Mouse (Mus musculus) heart, embryonic 15.5 days (tissue): ENCODE measurements around the gene Egfl7. TPM values are rescaled to one million over a fixed set of nuclear protein-coding genes. Genes with fewer than 3 reads are reported as not detected.

Source experiments
- ATAC-seq: fragments of 200-750 bp; cut with Nextera tagmentation; replicated peaks from 2 replicates; pipeline ENCODE4 v1.8.0; 2017; ENCODE audit warnings: low read depth, moderate TSS enrichment; ENCODE audit not compliant: insufficient number of reproducible peaks, insufficient read depth, low FRiP score
- H3K27ac ChIP-seq: fragments of 300-500 bp; sonication (generic); 2 replicates; pipeline ENCODE4 v1.5.1; 2015; ENCODE audit warnings: mild to moderate bottlenecking, inconsistent platforms
- H3K27me3 ChIP-seq: fragments of 300-500 bp; sonication (generic); 2 replicates; pipeline ENCODE4 v1.6.1; 2015; ENCODE audit warnings: inconsistent platforms
- H3K36me3 ChIP-seq: fragments of 300-500 bp; sonication (generic); 2 replicates; pipeline ENCODE4 v1.6.1; 2015; ENCODE audit warnings: mild to moderate bottlenecking, inconsistent platforms
- H3K4me1 ChIP-seq: fragments of 300-500 bp; sonication (generic); replicated peaks from 2 replicates; pipeline ENCODE4 v1.6.1; 2015; ENCODE audit warnings: inconsistent platforms
- H3K4me2 ChIP-seq: fragments of 300-500 bp; sonication (generic); 2 replicates; pipeline ENCODE4 v1.6.1; 2015; ENCODE audit warnings: inconsistent platforms, mild to moderate bottlenecking, moderate library complexity
- H3K4me3 ChIP-seq: fragments of 300-500 bp; sonication (generic); 2 replicates; pipeline ENCODE4 v1.5.1; 2015; ENCODE audit warnings: mild to moderate bottlenecking, inconsistent platforms
- H3K9ac ChIP-seq: fragments of 300-500 bp; sonication (generic); 2 replicates; pipeline ENCODE4 v1.6.1; 2015; ENCODE audit warnings: mild to moderate bottlenecking, inconsistent platforms
- H3K9me3 ChIP-seq: fragments of 300-500 bp; sonication (generic); replicated peaks from 2 replicates; pipeline ENCODE4 v1.6.1; 2016; ENCODE audit warnings: inconsistent platforms
- WGBS: fragments of 180-500 bp; shearing (Covaris S2); methylation state at CpG from one replicate; pipeline ENCODE4 v1.1.7; 2015; ENCODE audit warnings: mixed read lengths; 5-methylcytosine and 5-hydroxymethylcytosine counted together
- polyA plus RNA-seq: library from polyadenylated mRNA; unstranded; fragments of >200 nt; fragmentation: Nextera tagmentation; extraction: Ambion mirVana; gene quantifications from 2 replicates; pipeline ENCODE4 v1.2.1, GENCODE M21; 2015

The Egfl7 gene
- polyA plus RNA-seq, 1 experiment from 2014 or later: 159 TPM

DNA sequence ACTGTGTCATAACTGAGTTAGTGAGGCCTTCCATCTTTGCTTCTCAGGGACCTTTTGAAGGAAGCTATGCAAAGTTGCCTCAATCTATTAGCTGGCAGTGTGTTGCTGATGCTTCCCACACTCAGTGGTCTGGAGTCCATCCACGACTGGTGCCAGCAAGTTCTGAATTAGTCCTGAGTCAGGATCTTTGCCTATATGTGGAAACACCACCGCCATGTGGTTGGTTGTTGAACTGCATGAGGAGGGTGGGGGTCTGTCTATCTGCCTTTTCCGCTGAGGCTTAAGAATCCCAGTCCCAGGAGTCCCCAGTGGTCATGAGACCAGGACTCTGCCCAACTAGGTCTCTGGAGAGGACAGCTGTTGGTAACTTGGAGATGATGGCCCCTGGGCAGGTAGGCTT, 9.8 kb upstream of the Egfl7 start:
- 14% methylated on average over 3 of the region's 3 CpGs for WGBS
- Histone ChIP-seq H3K9me3 (no peaks in the 10 kb centered on the region), H3K4me3 (no peak overlapping the region), H3K27ac (peak overlapping the region; percentile 86), H3K27me3 (no peaks in the 10 kb centered on the region), H3K4me1 (peaks cover 50% of the 10 kb centered on the region), H3K36me3 (no peaks in the 10 kb centered on the region), H3K4me2 (no peak overlapping the region), H3K9ac (no peak overlapping the region)
- no peak for ATAC-seq

DNA sequence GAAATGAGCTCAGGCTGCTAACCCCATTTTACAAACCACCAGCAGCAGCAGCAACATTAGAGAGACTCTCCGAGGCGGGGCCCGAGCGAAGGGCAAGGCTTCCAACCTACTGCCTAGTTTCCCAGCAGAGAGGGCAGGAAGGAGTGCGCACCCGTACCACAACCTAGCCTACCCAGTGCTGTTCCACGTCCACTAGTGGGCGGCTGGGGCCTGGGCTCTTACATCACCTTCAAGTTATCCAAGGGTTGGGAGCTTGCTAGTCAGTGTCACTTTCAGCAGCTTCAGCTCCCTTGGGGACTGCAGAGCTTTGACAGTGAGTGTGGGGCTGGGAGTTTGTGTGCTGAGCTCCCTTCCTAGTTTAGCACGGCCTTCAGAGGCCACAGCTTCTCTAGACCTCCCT, 8.4 kb upstream of the Egfl7 start:
- H3K27me3 ChIP-seq: no peaks in the 10 kb centered on the region

DNA sequence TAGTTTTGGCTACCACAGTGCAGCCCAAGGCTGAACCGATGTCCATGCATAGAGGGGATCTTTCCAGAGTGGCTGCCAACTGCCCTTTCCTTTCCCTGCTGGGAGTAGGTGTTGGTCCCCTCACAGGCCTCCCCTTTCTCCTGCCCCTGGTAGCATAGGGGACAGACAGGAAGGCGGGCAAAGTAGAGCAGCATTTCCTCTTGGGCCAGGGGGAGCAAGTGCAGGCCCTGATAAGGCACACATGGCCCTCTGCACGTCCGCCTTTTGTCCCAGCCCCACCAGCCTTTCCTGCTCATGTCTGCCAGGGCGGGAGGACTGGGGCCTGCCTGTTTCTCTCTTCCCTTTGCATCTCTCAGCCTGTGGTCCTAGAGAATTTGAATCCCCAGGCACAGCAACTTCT, 8.0 kb upstream of the Egfl7 start:
- H3K27me3 ChIP-seq: no peaks in the 10 kb centered on the region
- H3K36me3 ChIP-seq: no peaks in the 10 kb centered on the region
- H3K4me3 ChIP-seq: no peak overlapping the region
- H3K27ac ChIP-seq: peak overlapping the region; percentile 86
- 33% methylated on average over 5 of the region's 5 CpGs for WGBS
- peaks cover 61% of the 10 kb centered on the region for H3K4me1 ChIP-seq
- H3K9me3 ChIP-seq: no peaks in the 10 kb centered on the region
- H3K9ac ChIP-seq: no peak overlapping the region
- ATAC-seq: peak; percentile 62
- peak overlapping the region; percentile 12 for H3K4me2 ChIP-seq

More for the DNA sequence above, 8.4 kb upstream of the Egfl7 start:
- H3K4me2 ChIP-seq: peak overlapping the region; percentile 12
- ATAC-seq: peak; percentile 25; the same call in 1 of the 2 replicates
- 54% methylated on average over 9 of the region's 9 CpGs for WGBS
- peak overlapping the region; percentile 86 for H3K27ac ChIP-seq
- H3K4me1 ChIP-seq: peaks cover 58% of the 10 kb centered on the region
- no peak overlapping the region for H3K4me3 ChIP-seq
- H3K9ac ChIP-seq: no peak overlapping the region
- H3K9me3 ChIP-seq: no peaks in the 10 kb centered on the region
- no peaks in the 10 kb centered on the region for H3K36me3 ChIP-seq

DNA sequence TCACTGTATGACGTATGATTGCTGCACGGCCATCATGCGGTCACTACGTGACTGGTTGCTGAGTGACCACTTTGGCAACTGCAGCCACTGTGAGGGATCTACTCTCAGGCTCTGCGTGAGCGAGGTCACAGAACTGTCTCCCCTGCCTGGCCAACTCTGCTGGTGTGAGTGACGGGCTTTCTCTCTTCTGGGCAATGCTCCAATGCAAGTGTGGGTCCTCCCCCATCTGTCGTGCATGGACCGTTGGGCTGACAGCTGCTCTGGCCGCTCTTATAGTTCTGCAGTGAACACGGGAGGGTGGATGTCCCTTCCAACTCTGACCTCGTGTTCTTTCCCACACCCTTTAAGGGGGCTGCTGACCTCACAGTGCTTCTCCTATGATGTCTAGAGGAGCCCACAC, 6.4 kb upstream of the Egfl7 start:
- H3K9me3 ChIP-seq: no peaks in the 10 kb centered on the region
- no peak overlapping the region for H3K9ac ChIP-seq
- WGBS: 20% methylated on average over 12 of the region's 12 CpGs
- peak; percentile 55 for ATAC-seq
- H3K4me3 ChIP-seq: no peak overlapping the region
- peak overlapping the region; percentile 86 for H3K27ac ChIP-seq
- H3K4me2 ChIP-seq: peak overlapping the region; percentile 47
- peaks cover 66% of the 10 kb centered on the region for H3K4me1 ChIP-seq
- no peaks in the 10 kb centered on the region for H3K27me3 ChIP-seq
- no peaks in the 10 kb centered on the region for H3K36me3 ChIP-seq

DNA sequence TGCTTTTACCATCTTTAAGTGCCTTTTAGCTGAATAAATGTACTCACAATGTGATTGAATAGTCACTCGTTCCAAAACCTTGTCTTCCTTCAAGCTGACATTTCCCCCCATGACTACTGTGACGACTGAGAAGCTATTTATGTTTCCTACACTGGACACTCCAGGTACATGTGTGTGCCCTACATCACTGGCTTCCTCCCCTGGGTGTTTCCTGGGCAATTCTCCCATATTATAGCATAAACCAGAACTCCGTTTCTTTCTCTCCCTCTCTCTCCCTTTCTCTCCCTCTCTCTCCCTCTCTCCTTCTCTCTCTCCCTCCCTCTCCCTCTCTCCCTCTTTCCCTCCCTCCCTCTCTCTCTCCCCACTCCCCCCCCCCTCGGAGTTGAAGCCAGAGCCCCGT, 6.0 kb upstream of the Egfl7 start:
- no peak for ATAC-seq
- Histone ChIP-seq H3K27ac (peak overlapping the region; percentile 86), H3K9ac (no peak overlapping the region), H3K4me1 (peaks cover 66% of the 10 kb centered on the region), H3K36me3 (no peaks in the 10 kb centered on the region), H3K4me3 (no peak overlapping the region), H3K27me3 (no peaks in the 10 kb centered on the region), H3K4me2 (peak overlapping the region; percentile 47), H3K9me3 (no peaks in the 10 kb centered on the region)
- WGBS: 8% methylated on average over 5 of the region's 5 CpGs

DNA sequence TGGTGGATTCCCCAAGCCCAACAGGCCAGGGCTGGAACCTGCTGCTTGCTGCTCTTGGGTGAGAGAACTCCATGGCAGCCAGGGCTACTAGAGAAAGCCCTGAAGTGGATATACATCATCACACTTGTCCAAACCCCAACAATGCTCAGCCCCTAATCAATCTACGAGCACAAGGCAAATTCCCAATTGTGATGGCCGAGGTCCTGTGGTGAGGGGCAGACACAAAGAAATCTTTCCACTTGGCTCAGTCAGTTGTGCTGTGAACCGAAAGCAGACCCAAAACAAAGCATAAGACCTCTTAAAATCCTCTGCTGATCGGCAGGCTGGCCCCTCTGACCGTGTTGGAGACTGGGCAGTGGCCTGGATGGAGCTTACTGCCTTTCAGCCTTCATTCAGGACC, 5.0 kb upstream of the Egfl7 start:
- Histone ChIP-seq H3K27me3 (no peaks in the 10 kb centered on the region), H3K9me3 (no peaks in the 10 kb centered on the region), H3K36me3 (no peaks in the 10 kb centered on the region), H3K27ac (peak overlapping the region; percentile 86), H3K4me2 (no peak overlapping the region), H3K9ac (no peak overlapping the region), H3K4me3 (no peak overlapping the region), H3K4me1 (peaks cover 66% of the 10 kb centered on the region)
- ATAC-seq: no peak
- WGBS: 51% methylated on average over 5 of the region's 5 CpGs

DNA sequence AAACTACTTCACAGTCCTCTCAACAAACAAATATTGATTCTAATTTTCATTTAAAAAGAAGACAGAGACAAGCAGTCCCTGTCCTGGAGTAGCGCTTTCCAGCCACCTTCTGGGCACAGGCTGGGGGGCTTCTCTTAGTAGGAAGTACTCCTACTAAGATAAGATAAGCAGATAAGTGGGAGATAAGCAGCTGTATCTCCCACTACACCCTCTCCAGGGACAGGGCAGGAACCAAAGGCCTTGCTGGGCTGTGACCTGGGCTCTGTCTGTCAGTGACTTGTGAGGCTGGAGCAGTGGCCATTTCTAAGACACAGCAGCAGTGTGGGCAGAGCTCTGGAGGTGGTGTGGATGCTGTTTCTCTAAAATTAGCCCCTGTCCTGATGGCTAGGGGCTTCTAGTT, 4.4 kb upstream of the Egfl7 start:
- H3K4me1 ChIP-seq: peaks cover 67% of the 10 kb centered on the region
- H3K9ac ChIP-seq: no peak overlapping the region
- no peak overlapping the region for H3K4me3 ChIP-seq
- H3K27ac ChIP-seq: peak overlapping the region; percentile 78
- no peaks in the 10 kb centered on the region for H3K9me3 ChIP-seq
- 78% methylated on average over 1 of the region's 1 CpGs for WGBS
- H3K36me3 ChIP-seq: no peaks in the 10 kb centered on the region
- no peaks in the 10 kb centered on the region for H3K27me3 ChIP-seq
- ATAC-seq: no peak
- H3K4me2 ChIP-seq: 0 out of 2 replicates have a peak overlapping the region, but pooled peaks have one; percentile 11

DNA sequence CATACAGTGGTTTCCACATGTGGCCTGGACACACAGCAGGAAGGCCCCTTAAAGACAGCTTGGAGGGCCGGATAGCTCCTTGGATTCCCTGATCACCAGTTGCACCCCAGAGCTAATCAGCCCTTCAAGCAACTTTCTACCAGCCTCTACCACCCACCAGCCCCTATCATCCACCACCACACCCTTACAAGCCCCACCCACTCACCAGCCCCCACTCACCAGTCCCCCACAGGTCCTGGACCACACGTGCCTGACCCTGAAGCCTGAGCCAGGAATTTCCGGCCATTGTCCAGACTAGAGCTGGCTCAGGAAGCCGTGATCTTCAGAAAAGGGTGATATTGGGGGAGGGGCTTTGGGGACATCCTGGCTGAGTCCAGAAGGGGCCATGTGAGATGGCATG, 3.9 kb upstream of the Egfl7 start:
- H3K27ac ChIP-seq: peak overlapping the region; percentile 78
- no peaks in the 10 kb centered on the region for H3K36me3 ChIP-seq
- no peak overlapping the region for H3K4me3 ChIP-seq
- no peaks in the 10 kb centered on the region for H3K27me3 ChIP-seq
- H3K4me2 ChIP-seq: 0 out of 2 replicates have a peak overlapping the region, but pooled peaks have one; percentile 11
- H3K4me1 ChIP-seq: peaks cover 62% of the 10 kb centered on the region
- WGBS: 42% methylated on average over 4 of the region's 4 CpGs
- no peak overlapping the region for H3K9ac ChIP-seq
- no peaks in the 10 kb centered on the region for H3K9me3 ChIP-seq
- ATAC-seq: peak; percentile 15; the same call in 1 of the 2 replicates

DNA sequence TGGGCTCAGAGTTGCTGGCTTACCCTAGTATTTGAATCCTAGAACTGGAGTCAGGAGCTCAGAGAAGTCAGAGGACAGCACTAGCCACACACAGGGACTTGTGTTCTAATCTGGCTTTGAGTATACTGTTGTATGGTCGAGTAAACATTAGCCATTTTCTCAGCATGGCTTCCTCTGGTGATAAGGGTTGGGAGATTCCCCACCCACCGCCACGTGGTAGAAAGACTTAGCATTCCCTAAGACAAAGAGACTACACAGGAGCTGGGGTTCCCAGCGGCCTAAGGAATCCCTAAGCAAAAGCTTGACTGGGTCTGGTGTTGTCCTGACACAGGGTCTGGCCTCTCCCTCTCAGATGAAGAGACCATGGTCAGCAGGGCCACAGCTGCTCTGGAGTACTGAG, 3.4 kb upstream of the Egfl7 start:
- no peaks in the 10 kb centered on the region for H3K27me3 ChIP-seq
- peaks cover 59% of the 10 kb centered on the region for H3K4me1 ChIP-seq

DNA sequence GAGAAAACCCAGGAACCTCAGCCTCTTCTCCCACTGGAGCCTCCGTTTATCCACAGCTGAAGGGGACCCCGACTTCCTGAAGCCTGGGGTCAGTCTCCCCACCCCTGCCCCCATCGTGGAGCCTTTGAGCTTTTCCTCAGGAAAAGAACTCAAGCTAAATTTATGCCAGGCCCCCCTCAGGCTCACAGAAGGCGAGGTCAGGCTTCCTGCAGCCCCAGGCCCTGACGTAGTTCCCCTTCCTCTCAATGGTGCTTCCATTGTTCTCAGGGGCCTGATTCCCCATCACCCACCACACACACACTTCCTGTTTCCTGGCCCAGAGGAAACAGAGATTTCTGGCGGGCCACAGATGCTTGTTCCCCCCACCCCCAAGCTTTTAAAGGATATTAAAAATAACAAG, 1.4 kb upstream of the Egfl7 start:
- Histone ChIP-seq H3K9me3 (no peaks in the 10 kb centered on the region), H3K36me3 (no peaks in the 10 kb centered on the region), H3K4me3 (no peak overlapping the region), H3K9ac (0 out of 2 replicates have a peak overlapping the region, but pooled peaks have one; percentile 8), H3K4me2 (peak overlapping the region; percentile 36; the same call in 1 of the 2 replicates), H3K27me3 (no peaks in the 10 kb centered on the region), H3K4me1 (peaks cover 48% of the 10 kb centered on the region), H3K27ac (peak overlapping the region; percentile 78)
- 50% methylated on average over 6 of the region's 6 CpGs for WGBS
- peak; percentile 48 for ATAC-seq

More for the DNA sequence above, 3.4 kb upstream of the Egfl7 start:
- Histone ChIP-seq H3K4me2 (no peak overlapping the region), H3K4me3 (no peak overlapping the region), H3K9me3 (no peaks in the 10 kb centered on the region), H3K36me3 (no peaks in the 10 kb centered on the region), H3K9ac (no peak overlapping the region), H3K27ac (peak overlapping the region; percentile 78)
- no peak for ATAC-seq
- 52% methylated on average over 4 of the region's 4 CpGs for WGBS

DNA sequence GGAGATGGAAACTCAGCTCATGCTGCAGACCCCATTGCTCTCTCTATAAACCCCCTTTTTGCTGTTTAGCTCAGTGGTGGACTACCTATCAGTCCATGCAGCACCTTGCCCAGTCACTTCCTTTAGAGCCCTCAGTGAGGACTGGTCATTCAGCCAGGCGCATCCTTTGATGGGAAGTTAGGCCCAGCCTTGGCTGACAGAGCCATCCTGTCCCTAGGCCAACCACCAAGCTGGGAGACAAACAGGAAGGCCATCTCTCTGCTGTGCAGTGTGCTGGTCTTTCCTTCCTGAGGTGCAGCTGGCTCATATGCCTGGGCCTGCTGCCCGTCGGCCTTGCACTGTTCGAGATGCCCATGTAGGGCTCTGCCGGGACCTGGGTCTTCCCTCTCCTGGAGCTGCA, 937 bp downstream of the Egfl7 start:
- Histone ChIP-seq H3K9me3 (no peaks in the 10 kb centered on the region), H3K4me1 (peaks cover 27% of the 10 kb centered on the region), H3K27me3 (no peaks in the 10 kb centered on the region), H3K4me3 (no peak overlapping the region), H3K27ac (peak overlapping the region; percentile 54), H3K36me3 (no peaks in the 10 kb centered on the region), H3K9ac (no peak overlapping the region), H3K4me2 (no peak overlapping the region)
- no peak for ATAC-seq
- WGBS: 74% methylated on average over 5 of the region's 5 CpGs

DNA sequence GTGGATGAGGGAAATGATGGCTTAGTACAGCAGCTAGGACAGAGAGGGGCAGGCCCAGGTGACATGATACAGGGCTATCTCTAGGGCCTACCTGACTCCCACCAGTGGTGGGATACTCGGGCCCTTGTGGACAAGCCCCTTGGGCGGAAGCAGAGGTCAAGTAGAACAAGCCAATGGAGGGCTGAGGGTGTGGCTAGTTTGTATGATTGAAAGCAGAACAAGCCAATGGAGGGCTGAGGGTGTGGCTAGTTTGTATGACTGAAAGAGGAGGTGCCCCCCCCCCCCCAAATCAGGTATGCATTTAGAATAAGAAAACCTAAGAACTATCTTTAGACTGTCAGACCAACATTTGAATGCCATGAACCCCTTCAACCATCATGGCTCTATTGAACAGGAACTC, 2.4 kb downstream of the Egfl7 start:
- no peak overlapping the region for H3K4me2 ChIP-seq
- ATAC-seq: no peak
- H3K36me3 ChIP-seq: no peaks in the 10 kb centered on the region
- no peaks in the 10 kb centered on the region for H3K9me3 ChIP-seq
- H3K4me1 ChIP-seq: peaks cover 26% of the 10 kb centered on the region
- 59% methylated on average over 2 of the region's 2 CpGs for WGBS
- H3K27ac ChIP-seq: no peak overlapping the region
- H3K4me3 ChIP-seq: no peak overlapping the region
- no peak overlapping the region for H3K9ac ChIP-seq
- no peaks in the 10 kb centered on the region for H3K27me3 ChIP-seq
